Mouse (Mus musculus) T-cell, adult 2 months (primary cell): ENCODE results near the gene Coq10b.

Source experiments
- DNase-seq: peaks from one replicate; pipeline ENCODE4 v3.0.0; 2022; ENCODE audit warnings: low spot score

The Coq10b gene

GRCm38 (mm10) chr1:55052355-55052953 lies at the start of gene Coq10b:
Coq10b (plus strand) TSS chr1:55052770.
- peak; percentile 100 for DNase-seq

- DNase-seq: peak; percentile 29
Observed at GRCm38 (mm10) chr1:55008313-55008712, 44.3 kb upstream of the Coq10b start.

DNA sequence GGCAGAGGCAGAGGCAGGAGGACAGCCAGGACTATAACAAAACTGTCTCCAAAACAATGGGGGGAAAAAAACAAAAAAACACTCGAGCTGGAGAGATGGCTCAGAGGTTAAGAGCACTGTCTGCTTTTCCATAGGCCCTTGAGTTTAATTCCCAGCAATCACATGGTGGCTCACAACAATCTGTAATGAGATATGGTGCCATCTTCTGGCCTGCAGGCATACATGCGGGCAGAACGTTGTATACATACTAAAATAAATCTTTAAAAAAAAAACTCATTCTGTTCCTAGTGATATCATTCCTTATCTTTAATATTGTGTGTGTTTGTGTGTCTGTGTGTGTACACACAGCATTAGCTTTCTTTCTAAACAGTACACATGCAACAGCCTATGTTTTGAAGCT lies 40.1 kb upstream of the Coq10b start:
- no peak for DNase-seq

DNA sequence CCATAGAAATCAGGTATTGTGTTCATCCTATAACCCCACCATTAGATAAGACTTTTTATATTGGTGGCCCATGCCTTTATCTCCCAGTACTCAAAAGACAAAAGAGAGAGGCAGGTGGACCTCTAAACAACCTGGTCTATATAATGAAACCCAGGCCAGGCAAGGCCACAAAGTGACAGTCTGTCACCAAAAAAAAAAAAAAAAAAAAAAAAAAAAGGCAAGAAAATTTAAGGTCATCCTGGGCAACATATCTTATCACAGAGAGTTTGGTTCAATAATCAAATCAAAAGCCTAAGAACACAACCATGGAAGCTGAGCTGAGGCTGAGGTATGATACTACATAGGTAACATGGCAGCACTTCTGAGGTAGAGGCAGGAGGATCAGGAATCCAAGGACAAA lies 30.7 kb upstream of the Coq10b start:
- DNase-seq: no peak

DNA sequence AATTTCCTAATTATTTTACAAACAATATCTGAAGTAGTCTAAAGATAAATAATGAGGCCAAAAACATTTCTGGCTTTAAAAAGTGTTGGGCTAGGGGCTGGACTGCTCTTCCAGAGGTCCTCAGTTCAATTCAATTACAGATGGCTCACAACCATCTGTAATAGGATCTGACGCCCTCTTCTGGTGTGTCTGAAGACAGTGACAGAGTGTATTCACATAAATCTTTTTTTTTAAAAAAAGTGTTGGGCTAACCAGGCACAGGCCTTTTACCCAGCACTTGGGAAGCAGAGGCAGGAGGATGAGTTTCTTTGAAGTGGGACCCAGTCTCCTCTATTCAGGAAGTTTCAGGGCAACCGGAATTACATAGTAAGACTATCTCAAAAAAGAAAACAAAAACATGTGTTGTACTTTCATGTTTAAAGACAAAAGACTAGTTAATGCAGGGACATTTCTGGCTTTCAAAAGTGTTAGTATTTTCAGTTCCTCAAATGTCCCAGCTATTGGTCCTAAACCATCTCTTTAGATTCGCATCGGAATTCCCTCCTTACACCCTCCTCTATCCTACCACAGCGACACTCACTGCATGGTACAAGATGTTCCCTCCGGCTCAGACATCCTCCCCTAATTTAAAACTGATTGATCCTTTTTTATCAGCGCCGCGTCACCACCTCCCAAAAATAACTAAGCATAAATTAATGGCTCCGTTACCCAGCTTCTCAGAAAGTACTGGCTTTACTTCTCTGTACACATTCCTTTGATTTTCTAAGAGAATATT lies 26.7 kb upstream of the Coq10b start:
- DNase-seq: peak; percentile 17

DNA sequence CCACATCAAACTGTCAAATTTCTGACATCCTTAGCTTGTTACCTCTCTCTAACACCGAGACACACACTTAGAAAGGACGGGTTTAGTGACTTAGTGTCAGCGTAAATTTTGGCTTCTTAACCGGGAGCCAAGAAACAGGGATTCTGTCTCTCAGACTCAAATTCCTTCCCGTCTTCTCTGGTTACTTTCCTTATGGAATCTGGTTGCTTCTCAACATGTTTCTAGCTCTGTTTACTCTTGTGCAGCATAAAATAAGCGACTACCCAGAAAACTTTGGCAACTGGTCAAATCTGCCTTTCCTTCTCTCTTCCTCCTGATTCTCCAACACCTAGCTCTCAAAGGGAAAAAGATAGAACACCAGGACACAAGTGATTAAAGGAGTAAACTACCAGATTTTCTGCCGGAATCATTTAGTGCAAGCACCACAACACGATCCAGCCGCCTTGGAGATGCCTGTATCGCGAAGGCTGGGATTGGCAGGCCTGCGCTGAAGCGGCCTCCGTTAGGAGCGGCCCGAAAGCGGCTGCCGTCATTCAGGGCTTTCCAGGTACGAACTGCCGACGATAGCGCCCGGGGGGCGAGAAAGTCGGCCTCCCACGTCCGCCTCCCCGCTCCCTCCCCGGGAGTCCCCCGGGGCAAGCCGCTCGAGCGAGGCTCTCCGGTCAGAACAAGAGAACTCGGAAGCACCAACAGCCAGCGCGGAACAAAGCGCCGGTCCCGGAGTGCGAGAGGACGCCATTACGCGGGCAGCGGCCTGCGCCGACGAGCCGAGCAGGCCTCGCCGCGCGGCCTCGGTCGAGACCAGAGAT lies 25.9 kb upstream of the Coq10b start:
- DNase-seq: no peak

- peak; percentile 97 for DNase-seq
Observed at GRCm38 (mm10) chr1:55027253-55027801, 25.2 kb upstream of the Coq10b start, which contains the start of gene Sf3b1. Sf3b1 (minus strand) TSS chr1:55027481.

DNA sequence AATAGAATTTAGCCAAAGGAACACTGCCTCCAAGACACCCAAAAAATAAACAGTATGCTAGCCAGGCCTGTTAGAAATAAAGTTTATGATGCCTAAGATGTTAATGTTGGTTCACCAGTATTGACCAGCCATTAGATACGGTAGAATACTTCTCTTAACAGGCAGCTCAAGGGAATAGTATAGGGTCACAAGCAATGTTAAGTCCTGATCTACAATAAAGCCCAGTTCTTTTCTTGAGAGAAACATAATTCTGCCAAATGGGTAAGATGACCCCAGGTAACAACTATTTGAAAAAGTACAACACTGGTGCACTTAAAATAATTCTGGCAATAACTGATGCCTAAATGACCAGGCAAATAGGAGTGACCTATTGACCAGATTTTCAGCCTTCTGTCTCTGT lies 24.6 kb upstream of the Coq10b start:
- DNase-seq: no peak

- DNase-seq: peak; percentile 54
Observed at GRCm38 (mm10) chr1:55028512-55029249, 23.9 kb upstream of the Coq10b start.

GRCm38 (mm10) chr1:55029446-55029845 lies 23.1 kb upstream of the Coq10b start:
- DNase-seq: no peak

DNA sequence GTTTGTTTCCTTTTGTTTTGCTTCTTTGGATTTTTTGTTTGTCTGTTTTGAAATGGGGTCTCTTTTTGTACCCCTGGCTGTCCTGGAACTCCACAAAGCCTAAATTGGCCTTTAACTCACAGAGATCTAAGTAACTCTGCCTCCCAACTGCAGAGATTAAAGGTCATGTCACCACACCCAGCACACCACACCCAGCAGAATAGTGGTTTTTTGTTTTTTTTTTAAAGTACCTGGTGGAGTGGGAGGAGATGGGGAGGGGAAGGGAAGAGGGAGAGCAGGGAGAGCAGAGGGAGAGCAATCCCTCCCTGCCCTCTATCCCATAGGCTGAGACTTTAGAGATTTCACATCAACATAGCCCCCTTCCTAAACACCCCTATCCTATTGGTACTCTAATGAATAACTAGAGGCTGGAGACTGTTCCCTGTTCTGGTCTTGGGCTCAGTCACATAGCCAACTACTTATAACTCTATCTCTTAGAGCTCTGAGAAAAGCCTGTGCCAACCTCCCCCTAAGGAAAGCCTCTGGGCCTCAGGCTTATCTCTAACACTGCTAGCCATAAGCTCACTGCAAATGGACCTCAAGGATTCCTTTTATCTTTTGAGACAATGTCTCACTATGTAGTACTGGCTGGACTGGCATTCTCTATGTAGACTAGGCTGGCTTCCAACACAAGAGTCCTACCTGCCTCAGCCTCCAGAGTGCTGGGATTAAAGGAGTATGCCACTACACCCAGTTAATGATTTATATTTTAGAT lies 21.4 kb upstream of the Coq10b start:
- no peak for DNase-seq

DNA sequence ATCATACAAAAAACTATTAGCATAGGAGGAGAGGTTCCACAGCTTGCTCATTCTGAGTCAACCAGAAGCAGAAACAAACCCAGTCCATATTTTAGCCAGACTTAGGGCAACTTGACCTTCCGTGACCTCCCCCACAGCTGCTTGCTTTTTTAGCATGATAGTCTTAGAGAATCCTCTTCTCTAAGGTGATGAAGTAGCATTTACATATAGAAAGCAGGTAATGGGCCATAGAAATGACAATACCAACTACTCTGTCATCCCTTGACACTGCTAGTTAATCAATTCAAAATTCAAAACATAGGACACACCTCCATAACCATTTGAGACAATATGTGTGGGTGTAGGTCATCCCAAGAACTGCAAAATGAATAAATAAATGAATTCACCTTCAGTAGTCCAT lies 12.6 kb upstream of the Coq10b start:
- DNase-seq: no peak

GRCm38 (mm10) chr1:55041691-55042090 lies 10.9 kb upstream of the Coq10b start:
- no peak for DNase-seq

GRCm38 (mm10) chr1:55042246-55042645 lies 10.3 kb upstream of the Coq10b start:
- DNase-seq: peak; percentile 45

- peak; percentile 41 for DNase-seq
Observed at GRCm38 (mm10) chr1:55043164-55043563, 9.4 kb upstream of the Coq10b start.

- DNase-seq: no peak
Observed at GRCm38 (mm10) chr1:55048841-55049587, 3.6 kb upstream of the Coq10b start.

DNA sequence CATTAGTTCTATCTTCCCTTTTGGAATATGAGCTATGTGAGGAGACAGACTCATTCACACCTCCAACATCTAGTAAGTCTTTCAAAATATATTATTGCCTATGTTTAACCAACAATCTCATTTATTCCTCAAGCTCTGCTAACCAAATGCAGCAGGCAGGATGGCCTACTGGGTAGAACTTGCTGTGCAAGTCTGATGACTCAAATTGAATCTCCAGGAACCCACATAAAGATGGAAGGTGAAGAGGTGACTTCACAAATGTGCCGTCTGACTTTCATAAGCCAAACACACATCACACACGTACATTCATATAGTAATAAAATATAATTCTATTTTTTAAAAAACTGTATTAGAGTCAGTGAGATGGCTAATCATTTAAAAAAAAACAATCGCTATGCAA lies 899 bp upstream of the Coq10b start:
- no peak for DNase-seq

DNA sequence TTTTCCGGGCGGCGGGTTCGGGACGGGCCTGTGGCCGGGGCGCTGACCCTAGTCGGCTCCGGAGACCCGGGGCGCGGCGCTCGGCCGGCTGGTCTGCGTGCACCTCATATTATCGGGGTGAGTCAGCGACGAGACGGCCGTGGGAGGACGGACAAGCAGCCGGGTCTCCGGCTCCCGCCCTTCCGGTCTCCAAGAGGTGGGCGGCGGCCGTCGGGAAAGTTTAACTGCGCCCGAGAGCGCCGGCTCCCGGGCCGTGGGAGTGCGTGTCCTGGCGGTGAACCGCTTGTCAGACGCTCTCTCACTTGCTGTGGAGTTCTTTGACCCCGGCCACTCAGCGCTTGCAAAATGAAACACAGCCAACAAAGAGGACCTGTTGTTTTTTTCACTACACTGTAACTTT lies 435 bp downstream of the Coq10b start:
- DNase-seq: peak; percentile 56

- no peak for DNase-seq
Observed at GRCm38 (mm10) chr1:55053596-55053995, 1.0 kb downstream of the Coq10b start.
